Mouse (Mus musculus) neural tube, embryonic 15.5 days (tissue): ENCODE data around the gene Olfr520. TPM values are rescaled to one million over a fixed set of nuclear protein-coding genes. Genes with fewer than 3 reads are reported as not detected.

Source experiments
- ATAC-seq: fragments of 200-750 bp; cut with Nextera tagmentation; 2 replicates; pipeline ENCODE4 v1.8.0; 2017; ENCODE audit warnings: mild to moderate bottlenecking, moderate TSS enrichment, moderate library complexity; ENCODE audit not compliant: low FRiP score
- H3K27ac ChIP-seq: fragments of 300-500 bp; sonication (generic); replicated peaks from 2 replicates; pipeline ENCODE4 v1.5.1; 2015; ENCODE audit warnings: mild to moderate bottlenecking, inconsistent platforms
- H3K27me3 ChIP-seq: fragments of 300-500 bp; sonication (generic); replicated peaks from 2 replicates; pipeline ENCODE4 v1.6.1; 2015; ENCODE audit warnings: inconsistent platforms
- H3K36me3 ChIP-seq: fragments of 300-500 bp; sonication (generic); 2 replicates; pipeline ENCODE4 v1.6.1; 2015; ENCODE audit warnings: inconsistent platforms
- H3K4me1 ChIP-seq: fragments of 300-500 bp; sonication (generic); 2 replicates; pipeline ENCODE4 v1.6.1; 2015; ENCODE audit warnings: inconsistent platforms
- H3K4me2 ChIP-seq: fragments of 300-500 bp; sonication (generic); 2 replicates; pipeline ENCODE4 v1.6.1; 2015; ENCODE audit warnings: inconsistent platforms, mild to moderate bottlenecking, moderate library complexity
- H3K4me3 ChIP-seq: fragments of 300-500 bp; sonication (generic); replicated peaks from 2 replicates; pipeline ENCODE4 v1.5.1; 2015; ENCODE audit warnings: mild to moderate bottlenecking, inconsistent platforms
- H3K9ac ChIP-seq: fragments of 300-500 bp; sonication (generic); replicated peaks from 2 replicates; pipeline ENCODE4 v1.6.1; 2015; ENCODE audit warnings: mild to moderate bottlenecking, inconsistent platforms
- H3K9me3 ChIP-seq: fragments of 300-500 bp; sonication (generic); replicated peaks from 2 replicates; pipeline ENCODE4 v1.6.1; 2016; ENCODE audit warnings: inconsistent platforms
- WGBS: fragments of 180-500 bp; shearing (Covaris S2); methylation state at CpG from one replicate; pipeline ENCODE4 v1.1.7; 2015; ENCODE audit warnings: mixed read lengths; 5-methylcytosine and 5-hydroxymethylcytosine counted together
- polyA plus RNA-seq: library from polyadenylated mRNA; unstranded; fragments of >200 nt; fragmentation: Nextera tagmentation; extraction: Ambion mirVana; gene quantifications from 2 replicates; pipeline ENCODE4 v1.2.1, GENCODE M21; 2015

Gene Olfr520
- polyA plus RNA-seq, 1 experiment from 2014 or later, result not detected

- 95% methylated on average over 4 of the region's 4 CpGs for WGBS
- no peaks in the 10 kb centered on the region for H3K36me3 ChIP-seq
Observed at GRCm38 (mm10) chr7:99700641-99701040, 29.4 kb upstream of the Olfr520 start.

GRCm38 (mm10) chr7:99702201-99702600 lies 27.9 kb upstream of the Olfr520 start:
- Histone ChIP-seq H3K4me2 (no peak overlapping the region), H3K9me3 (no peaks in the 10 kb centered on the region), H3K36me3 (no peaks in the 10 kb centered on the region), H3K4me1 (peaks cover 5% of the 10 kb centered on the region; the same call in 1 of the 2 replicates), H3K9ac (no peak overlapping the region), H3K4me3 (no peak overlapping the region), H3K27me3 (no peaks in the 10 kb centered on the region), H3K27ac (no peak overlapping the region)
- ATAC-seq, result no peak
- 54% methylated on average over 6 of the region's 6 CpGs for WGBS

More at GRCm38 (mm10) chr7:99700641-99701040, 29.4 kb upstream of the Olfr520 start:
- no peak for ATAC-seq
- H3K4me1 ChIP-seq, result peaks cover 5% of the 10 kb centered on the region; the same call in 1 of the 2 replicates
- H3K9me3 ChIP-seq, result no peaks in the 10 kb centered on the region
- no peak overlapping the region for H3K4me2 ChIP-seq
- H3K27ac ChIP-seq, result no peak overlapping the region
- no peak overlapping the region for H3K4me3 ChIP-seq
- no peak overlapping the region for H3K9ac ChIP-seq
- no peaks in the 10 kb centered on the region for H3K27me3 ChIP-seq

- Histone ChIP-seq H3K9ac (no peak overlapping the region), H3K4me2 (peak overlapping the region; percentile 20), H3K4me3 (no peak overlapping the region), H3K9me3 (no peaks in the 10 kb centered on the region), H3K27me3 (no peaks in the 10 kb centered on the region), H3K27ac (no peak overlapping the region), H3K36me3 (no peaks in the 10 kb centered on the region), H3K4me1 (peaks cover 6% of the 10 kb centered on the region; the same call in 1 of the 2 replicates)
- ATAC-seq, result no peak
- 84% methylated on average over 3 of the region's 3 CpGs for WGBS
Observed at GRCm38 (mm10) chr7:99704736-99705519, 25.1 kb upstream of the Olfr520 start.

GRCm38 (mm10) chr7:99706341-99707037 lies 23.6 kb upstream of the Olfr520 start:
- ATAC-seq, result no peak
- 56% methylated on average over 4 of the region's 4 CpGs for WGBS
- no peak overlapping the region for H3K9ac ChIP-seq
- H3K4me2 ChIP-seq, result peak overlapping the region; percentile 20
- H3K9me3 ChIP-seq, result no peaks in the 10 kb centered on the region
- no peak overlapping the region for H3K4me3 ChIP-seq
- H3K27ac ChIP-seq, result peak overlapping the region; percentile 34
- H3K4me1 ChIP-seq, result peaks cover 6% of the 10 kb centered on the region; the same call in 1 of the 2 replicates
- H3K27me3 ChIP-seq, result no peaks in the 10 kb centered on the region
- no peaks in the 10 kb centered on the region for H3K36me3 ChIP-seq

GRCm38 (mm10) chr7:99707038-99707595 lies 23.0 kb upstream of the Olfr520 start:
- Histone ChIP-seq H3K4me3 (no peak overlapping the region), H3K9me3 (no peaks in the 10 kb centered on the region), H3K9ac (no peak overlapping the region), H3K27ac (peak overlapping the region; percentile 15; the same call in 1 of the 2 replicates), H3K36me3 (no peaks in the 10 kb centered on the region), H3K27me3 (no peaks in the 10 kb centered on the region), H3K4me2 (no peak overlapping the region), H3K4me1 (peaks cover 6% of the 10 kb centered on the region; the same call in 1 of the 2 replicates)
- 46% methylated on average over 4 of the region's 4 CpGs for whole genome bisulfite sequencing
- no peak for ATAC-seq

GRCm38 (mm10) chr7:99707671-99708070 lies 22.4 kb upstream of the Olfr520 start:
- Histone ChIP-seq H3K27ac (no peak overlapping the region), H3K36me3 (no peaks in the 10 kb centered on the region), H3K4me1 (peaks cover 6% of the 10 kb centered on the region; the same call in 1 of the 2 replicates), H3K27me3 (no peaks in the 10 kb centered on the region), H3K9me3 (no peaks in the 10 kb centered on the region), H3K4me3 (no peak overlapping the region), H3K9ac (no peak overlapping the region), H3K4me2 (no peak overlapping the region)
- 90% methylated on average over 6 of the region's 6 CpGs for WGBS
- no peak for ATAC-seq

- H3K27me3 ChIP-seq, result no peaks in the 10 kb centered on the region
- WGBS, result 65% methylated on average over 8 of the region's 8 CpGs
- H3K4me1 ChIP-seq, result peaks cover 6% of the 10 kb centered on the region; the same call in 1 of the 2 replicates
- no peaks in the 10 kb centered on the region for H3K9me3 ChIP-seq
- H3K4me2 ChIP-seq, result no peak overlapping the region
- no peak for ATAC-seq
- no peak overlapping the region for H3K9ac ChIP-seq
- no peak overlapping the region for H3K4me3 ChIP-seq
- H3K27ac ChIP-seq, result no peak overlapping the region
- no peaks in the 10 kb centered on the region for H3K36me3 ChIP-seq
Observed at GRCm38 (mm10) chr7:99708301-99708721, 21.8 kb upstream of the Olfr520 start.

GRCm38 (mm10) chr7:99708750-99709149 lies 21.3 kb upstream of the Olfr520 start:
- no peaks in the 10 kb centered on the region for H3K9me3 ChIP-seq
- no peak overlapping the region for H3K4me3 ChIP-seq
- H3K36me3 ChIP-seq, result no peaks in the 10 kb centered on the region
- no peak overlapping the region for H3K4me2 ChIP-seq
- H3K4me1 ChIP-seq, result peaks cover 6% of the 10 kb centered on the region; the same call in 1 of the 2 replicates
- H3K9ac ChIP-seq, result no peak overlapping the region
- no peaks in the 10 kb centered on the region for H3K27me3 ChIP-seq
- ATAC-seq, result no peak
- 78% methylated on average over 5 of the region's 5 CpGs for WGBS
- no peak overlapping the region for H3K27ac ChIP-seq

- Histone ChIP-seq H3K27ac (no peak overlapping the region), H3K36me3 (no peaks in the 10 kb centered on the region), H3K4me1 (peaks cover 6% of the 10 kb centered on the region; the same call in 1 of the 2 replicates), H3K9ac (no peak overlapping the region), H3K27me3 (no peaks in the 10 kb centered on the region), H3K4me2 (no peak overlapping the region), H3K4me3 (no peak overlapping the region), H3K9me3 (no peaks in the 10 kb centered on the region)
- 60% methylated on average over 7 of the region's 7 CpGs for WGBS
- ATAC-seq, result no peak
Observed at GRCm38 (mm10) chr7:99709992-99710391, 20.1 kb upstream of the Olfr520 start.

GRCm38 (mm10) chr7:99710476-99710875 lies 19.6 kb upstream of the Olfr520 start:
- Histone ChIP-seq H3K27ac (no peak overlapping the region), H3K9ac (no peak overlapping the region), H3K36me3 (no peaks in the 10 kb centered on the region), H3K27me3 (no peaks in the 10 kb centered on the region), H3K4me3 (no peak overlapping the region), H3K4me2 (no peak overlapping the region), H3K4me1 (peaks cover 6% of the 10 kb centered on the region; the same call in 1 of the 2 replicates), H3K9me3 (no peaks in the 10 kb centered on the region)
- WGBS, result 28% methylated on average over 1 of the region's 1 CpGs
- no peak for ATAC-seq

- Histone ChIP-seq H3K9ac (no peak within 1 kb of the TSS), H3K36me3 (no peaks in the 10 kb centered on the region), H3K4me1 (peaks cover 6% of the 10 kb centered on the region; the same call in 1 of the 2 replicates), H3K4me3 (no peak within 1 kb of the TSS), H3K27me3 (no peaks in the 10 kb centered on the region), H3K27ac (no peak within 1 kb of the TSS), H3K9me3 (no peaks in the 10 kb centered on the region), H3K4me2 (no peak within 1 kb of the TSS)
- WGBS, result 85% methylated on average over 8 of the region's 8 CpGs
- ATAC-seq, result no peak
Observed at GRCm38 (mm10) chr7:99711166-99711565, 18.9 kb upstream of the Olfr520 start, which contains the start of gene Slco2b1. Gene Slco2b1 (minus strand): TSS chr7:99711340.
